Mouse (Mus musculus): Measurements from ENCODE around the gene Sox5.

Gene Sox5

GRCm38 (mm10) chr6:143854031-143854430, 927.7 kb downstream of the Sox5 start:
- no peak for DNase-seq (ENCODE audit: low spot score)

- DNase-seq (ENCODE audit: low spot score) = no peak
Observed at GRCm38 (mm10) chr6:143845761-143846160, 936.0 kb downstream of the Sox5 start.

- no peak for DNase-seq (ENCODE audit: low spot score)
Observed at GRCm38 (mm10) chr6:143844701-143844970, 937.1 kb downstream of the Sox5 start.

- no peak for DNase-seq (ENCODE audit: low spot score)
Observed at GRCm38 (mm10) chr6:143843933-143844700, 937.7 kb downstream of the Sox5 start.

GRCm38 (mm10) chr6:143841954-143842353, 939.8 kb downstream of the Sox5 start:
- DNase-seq (ENCODE audit: low spot score) = no peak

- no peak for DNase-seq (ENCODE audit: low spot score)
Observed at GRCm38 (mm10) chr6:143841109-143841638, 940.6 kb downstream of the Sox5 start.

GRCm38 (mm10) chr6:143838384-143839076, 943.2 kb downstream of the Sox5 start:
- no peak for DNase-seq (ENCODE audit: low spot score)

- no peak for DNase-seq (ENCODE audit: low spot score)
Observed at GRCm38 (mm10) chr6:143835331-143835730, 946.4 kb downstream of the Sox5 start.

GRCm38 (mm10) chr6:143833986-143834385, 947.8 kb downstream of the Sox5 start:
- no peak for DNase-seq (ENCODE audit: low spot score)

GRCm38 (mm10) chr6:143833182-143833558, 948.6 kb downstream of the Sox5 start:
- no peak for DNase-seq (ENCODE audit: low spot score)

GRCm38 (mm10) chr6:143832483-143833181, 949.1 kb downstream of the Sox5 start:
- no peak for DNase-seq (ENCODE audit: low spot score)

- no peak for DNase-seq (ENCODE audit: low spot score)
Observed at GRCm38 (mm10) chr6:143831246-143831645, 950.5 kb downstream of the Sox5 start.

- DNase-seq (ENCODE audit: low spot score) = no peak
Observed at GRCm38 (mm10) chr6:143830131-143830530, 951.6 kb downstream of the Sox5 start.

GRCm38 (mm10) chr6:143826786-143827185, 955.0 kb downstream of the Sox5 start:
- no peak for DNase-seq (ENCODE audit: low spot score)

- no peak for DNase-seq (ENCODE audit: low spot score)
Observed at GRCm38 (mm10) chr6:143825966-143826365, 955.8 kb downstream of the Sox5 start.

- no peak for DNase-seq (ENCODE audit: low spot score)
Observed at GRCm38 (mm10) chr6:143825086-143825485, 956.7 kb downstream of the Sox5 start.

GRCm38 (mm10) chr6:143788446-143788845, 993.3 kb downstream of the Sox5 start:
- DNase-seq (ENCODE audit: low spot score) = no peak

- no peak for DNase-seq (ENCODE audit: low spot score)
Observed at GRCm38 (mm10) chr6:143787360-143787759, 994.4 kb downstream of the Sox5 start.

GRCm38 (mm10) chr6:143785685-143786084, 996.1 kb downstream of the Sox5 start:
- no peak for DNase-seq (ENCODE audit: low spot score)
